Mouse (Mus musculus): ENCODE measurements around the gene Hpse.

GRCm38 (mm10) chr5:100666965-100667364 lies 52.6 kb downstream of the Hpse start:
- no peak for TF ChIP-seq ZNF384 (IDR thresholded peaks at IDR 0.05; ENCODE audit: low read depth, low read length)
- TF ChIP-seq ZC3H11A (IDR thresholded peaks at IDR 0.05; ENCODE audit: borderline replicate concordance, low read depth, low read length): no peak
